Mouse (Mus musculus) 3T3-L1 (cell line): ENCODE data around the gene Tmprss13.

ENCODE experiments used
- DNase-seq: peaks from one replicate; pipeline ENCODE4 v3.0.0-alpha.2; 2015; ENCODE audit warnings: low read depth, low spot score

Gene Tmprss13

DNA sequence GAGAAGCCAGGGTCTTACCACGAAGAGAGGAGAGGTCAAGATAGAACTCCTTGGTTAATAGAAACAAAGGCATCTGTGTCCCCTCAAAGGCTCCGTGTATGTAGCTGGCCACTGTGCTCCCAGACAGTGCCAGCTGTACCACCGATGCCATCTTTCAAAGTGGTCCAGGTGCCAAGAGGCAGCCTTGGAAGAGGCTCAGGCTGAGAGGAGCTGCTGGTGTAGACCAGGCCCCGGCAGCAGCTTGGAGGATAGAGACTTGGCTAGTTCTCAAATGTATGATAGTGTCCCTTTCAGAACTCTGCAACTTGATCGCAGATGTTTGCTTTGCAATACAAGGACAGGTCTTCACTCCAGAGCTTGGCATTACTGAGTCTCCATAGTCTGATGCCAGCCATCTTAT, 63.4 kb downstream of the Tmprss13 start:
- no peak for DNase-seq

DNA sequence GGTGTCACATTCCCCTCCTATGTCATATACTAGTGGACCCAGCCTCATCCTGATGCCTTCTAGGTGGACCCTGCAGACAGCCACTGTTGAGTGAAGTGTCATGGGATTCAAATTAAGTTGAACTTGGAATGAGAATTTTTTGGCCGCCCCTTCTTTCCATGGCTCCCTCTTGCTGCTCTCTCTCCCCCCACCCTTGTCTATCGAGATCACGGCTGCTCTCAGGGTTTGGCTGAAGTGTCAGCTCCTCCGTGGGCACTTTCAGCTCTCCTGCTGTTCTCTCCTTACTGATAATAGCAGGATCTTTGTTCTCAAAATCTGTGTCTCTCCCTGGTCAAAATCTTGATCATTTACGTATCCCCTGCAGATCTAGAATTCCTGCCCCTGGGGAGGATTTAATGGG, 63.9 kb downstream of the Tmprss13 start:
- no peak for DNase-seq

DNA sequence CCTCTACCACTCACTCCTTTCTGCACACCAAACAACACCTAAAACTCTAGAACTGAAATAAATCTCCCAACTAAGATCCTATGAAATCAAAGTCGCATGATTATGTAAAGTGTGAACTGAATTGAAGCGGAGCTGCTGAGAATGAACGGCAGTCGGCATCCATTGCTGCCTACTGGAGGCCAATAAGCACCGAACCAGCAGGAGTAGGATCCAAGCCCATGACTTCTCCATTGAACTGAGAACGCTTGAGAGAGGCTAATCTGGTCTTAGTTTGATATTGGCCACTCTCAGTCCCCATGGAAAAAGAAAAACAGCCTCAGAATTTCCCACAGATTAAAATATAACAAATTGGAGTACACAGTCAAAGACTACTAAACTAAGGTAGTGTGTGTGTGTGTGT, 65.0 kb downstream of the Tmprss13 start:
- DNase-seq = no peak

DNA sequence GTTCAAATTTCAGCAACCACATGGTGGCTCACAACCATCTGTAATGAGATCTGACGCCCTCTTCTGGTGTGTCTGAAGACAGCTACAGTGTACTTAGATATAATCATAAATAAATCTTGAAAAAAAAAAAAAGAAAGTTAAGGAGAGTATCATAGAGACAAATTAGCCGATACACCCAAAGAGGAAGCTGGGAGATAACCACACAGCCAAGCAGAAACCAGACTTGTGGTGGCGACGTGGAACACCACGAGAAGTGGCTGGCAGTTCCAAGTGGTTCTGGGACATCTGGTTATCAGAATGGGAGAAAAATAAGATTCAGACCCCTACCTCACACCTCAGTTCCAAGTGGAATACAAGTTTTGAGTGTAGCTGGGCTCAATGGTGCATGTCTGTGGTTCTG, 67.8 kb downstream of the Tmprss13 start:
- DNase-seq = no peak

GRCm38 (mm10) chr9:45388385-45388994, 69.6 kb downstream of the Tmprss13 start:
- peak; percentile 60 for DNase-seq

- DNase-seq = no peak
These were observed 70.7 kb downstream of the Tmprss13 start for GRCm38 (mm10) chr9:45389596-45389995.

- DNase-seq = no peak
These were observed 72.4 kb downstream of the Tmprss13 start for GRCm38 (mm10) chr9:45391299-45391698.

GRCm38 (mm10) chr9:45395218-45395617, 76.3 kb downstream of the Tmprss13 start:
- no peak for DNase-seq

GRCm38 (mm10) chr9:45395796-45396195, 76.9 kb downstream of the Tmprss13 start:
- DNase-seq = no peak
